Mouse (Mus musculus): ENCODE data around the gene Dohh. TPM values are rescaled to one million over a fixed set of nuclear protein-coding genes. Genes with fewer than 3 reads are reported as not detected.

Dohh gene
- polyA plus RNA-seq, 1 experiment from 2014 or later = 74.3 TPM

DNA sequence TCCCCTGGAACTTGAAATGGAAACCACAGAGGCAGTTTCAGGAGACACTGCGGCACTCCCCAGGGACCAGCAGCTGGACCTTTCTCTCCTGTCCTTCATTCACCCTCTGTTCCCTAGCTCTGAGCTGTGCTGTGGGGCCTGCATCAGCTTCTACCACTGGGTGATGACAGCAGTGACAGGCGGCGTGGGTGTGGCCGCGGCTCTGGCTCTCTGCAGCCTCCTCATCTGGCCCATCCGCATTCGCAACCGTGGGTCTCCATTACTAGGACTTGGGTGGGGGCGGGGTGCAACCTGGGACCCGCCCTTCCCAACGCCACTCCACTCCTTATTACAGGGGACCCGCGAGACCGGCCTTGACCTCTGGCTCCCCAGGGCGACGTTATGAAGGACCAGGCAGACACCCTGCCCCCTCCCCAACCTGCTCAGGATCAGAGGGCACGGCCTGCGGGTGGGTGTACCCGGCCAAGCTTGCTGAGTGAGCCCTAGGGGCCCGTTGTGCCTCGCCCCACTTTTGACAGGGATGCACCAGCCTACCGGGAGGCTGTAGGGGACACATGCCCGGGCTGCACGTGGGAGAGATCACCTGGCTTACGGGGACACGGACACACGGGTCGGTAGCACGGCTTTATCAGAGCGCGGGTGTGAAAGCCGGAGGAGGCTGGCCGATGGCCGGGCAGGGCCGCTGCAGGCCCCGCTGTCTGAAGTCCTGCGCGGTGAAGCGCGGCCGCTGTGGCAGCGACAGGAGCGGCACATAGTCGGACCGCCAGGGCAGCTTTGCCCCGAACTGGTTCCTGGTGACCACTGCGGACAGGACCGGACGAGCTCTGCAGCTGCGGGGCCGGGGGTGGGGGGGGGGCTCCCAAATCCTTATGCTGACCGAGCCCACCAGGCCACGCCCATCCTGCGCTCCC lies 20.5 kb upstream of the Dohh start:
- Histone ChIP-seq H3K4me1 (replicated peaks; ENCODE audit: insufficient read depth, low read length) (peaks cover 23% of the 10 kb centered on the region), H3K4me3 (replicated peaks; ENCODE audit: low read depth, low read length) (peak overlapping the region; percentile 12), H3K9me3 (replicated peaks; ENCODE audit: low read length) (no peaks in the 10 kb centered on the region), H3K27me3 (ENCODE audit: insufficient read depth, low read length) (no peaks in the 10 kb centered on the region), H3K4me2 (ENCODE audit: low read length) (peak overlapping the region; percentile 52), H3K27ac (no peak overlapping the region), H3K9ac (ENCODE audit: low read depth, low read length) (peak overlapping the region; percentile 29; the same call in 1 of the 2 replicates), H3K36me3 (ENCODE audit: insufficient read depth, low read length) (peaks cover 20% of the 10 kb centered on the region)
- ATAC-seq (replicated peaks; ENCODE audit: low FRiP score, low read depth) = peak; percentile 10; the same call in 1 of the 2 replicates
- no peak for TF ChIP-seq CTCF (IDR thresholded peaks at IDR 0.05; ENCODE audit: low read depth)
- 10% methylated on average over 54 of the region's 54 CpGs for WGBS
- no peak for DNase-seq (ENCODE audit: low spot score)

DNA sequence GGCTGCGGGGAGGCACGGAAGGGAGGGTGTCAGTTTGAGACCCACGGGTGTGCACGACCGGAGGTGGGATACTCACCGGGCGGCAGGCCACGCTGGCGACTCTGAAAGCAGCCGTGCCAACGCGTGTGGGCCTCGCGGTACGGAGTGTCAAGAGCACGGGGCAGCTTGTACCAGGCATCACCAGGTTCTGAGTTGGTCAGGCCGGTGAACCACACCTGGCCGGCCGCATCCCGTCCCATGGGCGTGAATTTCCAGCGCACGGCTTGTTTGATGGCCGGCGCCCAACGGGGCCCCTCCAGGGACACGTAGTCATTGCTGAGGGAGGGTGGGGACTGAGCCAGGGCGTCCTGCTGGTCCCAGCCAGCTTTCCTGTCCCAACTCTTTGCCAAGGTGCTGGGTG lies 19.6 kb upstream of the Dohh start:
- H3K36me3 ChIP-seq (ENCODE audit: insufficient read depth, low read length) = peaks cover 30% of the 10 kb centered on the region
- 9% methylated on average over 28 of the region's 28 CpGs for WGBS
- no peak overlapping the region for H3K27ac ChIP-seq
- H3K27me3 ChIP-seq (ENCODE audit: insufficient read depth, low read length) = no peaks in the 10 kb centered on the region
- H3K4me2 ChIP-seq (ENCODE audit: low read length) = peak overlapping the region; percentile 52
- no peaks in the 10 kb centered on the region for H3K9me3 ChIP-seq (replicated peaks; ENCODE audit: low read length)
- DNase-seq (ENCODE audit: low spot score) = no peak
- ATAC-seq (replicated peaks; ENCODE audit: low FRiP score, low read depth) = no peak
- no peak for TF ChIP-seq CTCF (IDR thresholded peaks at IDR 0.05; ENCODE audit: low read depth)
- H3K4me1 ChIP-seq (replicated peaks; ENCODE audit: insufficient read depth, low read length) = peaks cover 18% of the 10 kb centered on the region
- peak overlapping the region; percentile 39; the same call in 1 of the 2 replicates for H3K9ac ChIP-seq (ENCODE audit: low read depth, low read length)
- peak overlapping the region; percentile 12 for H3K4me3 ChIP-seq (replicated peaks; ENCODE audit: low read depth, low read length)

DNA sequence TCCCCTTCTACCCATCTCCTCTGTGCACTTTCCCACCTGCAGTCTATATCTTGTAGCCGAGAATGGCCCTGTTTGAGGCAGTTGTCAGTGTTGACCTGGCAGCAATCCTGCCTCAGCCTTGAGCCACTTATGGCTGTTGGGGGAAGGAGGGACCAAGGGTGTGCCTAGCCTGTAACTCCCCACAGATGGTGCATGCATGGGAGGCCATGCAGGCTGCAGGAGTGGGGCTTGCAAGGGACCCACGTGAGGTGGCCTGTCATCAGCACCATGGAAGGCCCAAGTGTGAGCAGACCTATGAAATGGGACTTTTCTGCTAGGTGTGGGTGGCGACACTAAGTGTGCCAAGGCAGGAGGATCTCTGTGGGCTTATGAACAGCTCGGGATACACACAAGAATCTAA lies 19.2 kb upstream of the Dohh start:
- DNase-seq (ENCODE audit: low spot score) = no peak
- H3K27ac ChIP-seq = no peak overlapping the region
- no peaks in the 10 kb centered on the region for H3K9me3 ChIP-seq (replicated peaks; ENCODE audit: low read length)
- ATAC-seq (replicated peaks; ENCODE audit: low FRiP score, low read depth) = no peak
- H3K4me1 ChIP-seq (replicated peaks; ENCODE audit: insufficient read depth, low read length) = peaks cover 18% of the 10 kb centered on the region
- H3K9ac ChIP-seq (ENCODE audit: low read depth, low read length) = peak overlapping the region; percentile 39; the same call in 1 of the 2 replicates
- no peak for TF ChIP-seq CTCF (IDR thresholded peaks at IDR 0.05; ENCODE audit: low read depth)
- 42% methylated on average over 4 of the region's 4 CpGs for WGBS
- peak overlapping the region; percentile 52; the same call in 1 of the 2 replicates for H3K4me2 ChIP-seq (ENCODE audit: low read length)
- H3K27me3 ChIP-seq (ENCODE audit: insufficient read depth, low read length) = no peaks in the 10 kb centered on the region
- H3K4me3 ChIP-seq (replicated peaks; ENCODE audit: low read depth, low read length) = no peak overlapping the region
- peaks cover 34% of the 10 kb centered on the region for H3K36me3 ChIP-seq (ENCODE audit: insufficient read depth, low read length)

DNA sequence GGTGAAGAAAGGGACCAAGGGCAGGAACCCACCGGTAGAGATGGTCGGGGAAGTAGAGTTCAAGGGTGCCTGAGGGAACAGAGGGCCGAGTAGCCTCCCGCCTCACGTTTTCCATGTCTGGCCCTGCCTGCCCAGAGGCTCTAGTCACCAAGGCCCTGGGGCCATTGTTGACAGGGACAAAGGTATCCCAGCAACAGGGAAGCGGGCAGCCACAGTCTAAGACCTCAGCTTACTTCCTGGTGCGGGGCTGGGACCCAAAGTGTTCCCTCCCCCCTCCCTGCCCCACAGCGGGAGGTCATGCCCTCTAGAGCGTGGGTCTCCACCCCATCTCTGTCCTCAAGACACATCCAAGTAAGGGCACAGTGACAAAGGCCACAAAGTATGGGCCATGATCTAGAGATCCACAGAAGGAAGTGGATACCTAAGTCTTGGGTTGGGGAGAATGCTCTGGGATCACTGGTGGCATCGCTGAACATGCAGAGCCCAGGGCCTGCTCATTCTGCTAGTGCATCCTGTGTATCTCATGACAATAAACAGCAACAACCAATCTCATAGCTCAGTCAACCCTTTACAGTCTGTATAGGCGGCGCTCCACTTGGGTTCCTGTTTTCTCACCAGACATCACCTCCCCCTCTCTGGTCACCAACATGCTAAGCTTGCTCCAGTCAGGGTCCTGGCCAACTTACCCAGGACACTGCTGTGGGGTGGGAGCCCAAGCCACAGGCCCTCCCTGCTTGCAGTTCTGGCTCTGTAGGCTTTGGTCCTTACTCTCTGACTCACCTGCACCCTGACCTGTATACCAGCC lies 18.4 kb upstream of the Dohh start, which contains the start of gene 4930404N11Rik:
TSS of gene 4930404N11Rik (minus strand) at position 145 of the 805 bp plus-strand sequence.
- peaks cover 18% of the 10 kb centered on the region for H3K4me1 ChIP-seq (replicated peaks; ENCODE audit: insufficient read depth, low read length)
- peak within 1 kb of the TSS; percentile 39; the same call in 1 of the 2 replicates for H3K9ac ChIP-seq (ENCODE audit: low read depth, low read length)
- WGBS = 45% methylated on average over 12 of the region's 12 CpGs
- H3K4me2 ChIP-seq (ENCODE audit: low read length) = peak within 1 kb of the TSS; percentile 52
- H3K4me3 ChIP-seq (replicated peaks; ENCODE audit: low read depth, low read length) = no peak within 1 kb of the TSS; the same call in 1 of the 2 replicates
- H3K36me3 ChIP-seq (ENCODE audit: insufficient read depth, low read length) = peaks cover 41% of the 10 kb centered on the region
- DNase-seq (ENCODE audit: low spot score) = no peak
- ATAC-seq (replicated peaks; ENCODE audit: low FRiP score, low read depth) = no peak; the same call in 1 of the 2 replicates
- H3K27me3 ChIP-seq (ENCODE audit: insufficient read depth, low read length) = no peaks in the 10 kb centered on the region
- H3K27ac ChIP-seq = no peak within 1 kb of the TSS
- H3K9me3 ChIP-seq (replicated peaks; ENCODE audit: low read length) = no peaks in the 10 kb centered on the region
- TF ChIP-seq CTCF (IDR thresholded peaks at IDR 0.05; ENCODE audit: low read depth) = no peak

DNA sequence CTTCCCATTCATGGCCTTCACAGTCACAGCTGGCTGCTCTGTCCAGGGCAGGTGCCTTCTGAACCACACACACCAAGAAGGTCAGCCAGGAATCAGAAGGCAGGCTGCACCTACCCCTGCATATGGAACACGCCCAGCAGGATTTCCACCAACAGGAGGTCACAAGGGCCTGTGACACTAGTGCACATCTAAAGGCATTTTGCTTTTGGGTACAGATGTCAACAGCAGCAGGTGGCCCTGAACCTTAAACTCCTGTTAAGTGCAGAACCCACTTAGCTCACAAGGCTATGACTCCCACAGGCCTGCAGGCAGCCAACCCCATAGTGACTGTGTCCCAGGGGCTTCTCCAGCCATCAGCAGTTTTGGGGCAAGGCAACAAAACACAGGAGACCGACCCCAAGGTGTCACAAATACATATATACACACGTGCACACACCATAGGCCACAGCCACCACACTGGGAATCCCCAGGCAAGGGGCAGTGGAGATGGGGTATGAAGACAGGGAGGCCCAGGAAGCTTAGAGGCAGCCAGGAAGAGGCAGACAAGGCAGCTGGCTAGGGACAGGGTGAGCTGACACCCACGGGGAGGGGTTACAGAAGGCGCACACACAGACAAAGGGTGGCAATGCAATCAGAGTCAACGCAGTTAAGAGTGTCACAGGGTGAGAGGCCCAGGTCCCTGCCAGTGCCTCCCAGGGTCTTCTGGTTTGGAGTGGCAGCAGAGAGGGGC lies 17.6 kb upstream of the Dohh start:
- no peak overlapping the region for H3K4me2 ChIP-seq (ENCODE audit: low read length)
- DNase-seq (ENCODE audit: low spot score) (no peak), ATAC-seq (replicated peaks; ENCODE audit: low FRiP score, low read depth) (peak; percentile 19; the same call in 1 of the 2 replicates)
- H3K9ac ChIP-seq (ENCODE audit: low read depth, low read length) = no peak overlapping the region
- peaks cover 18% of the 10 kb centered on the region for H3K4me1 ChIP-seq (replicated peaks; ENCODE audit: insufficient read depth, low read length)
- H3K4me3 ChIP-seq (replicated peaks; ENCODE audit: low read depth, low read length) = no peak overlapping the region
- no peak for TF ChIP-seq CTCF (IDR thresholded peaks at IDR 0.05; ENCODE audit: low read depth)
- 72% methylated on average over 6 of the region's 6 CpGs for WGBS
- no peak overlapping the region for H3K27ac ChIP-seq
- H3K36me3 ChIP-seq (ENCODE audit: insufficient read depth, low read length) = peaks cover 49% of the 10 kb centered on the region
- no peaks in the 10 kb centered on the region for H3K27me3 ChIP-seq (ENCODE audit: insufficient read depth, low read length)
- no peaks in the 10 kb centered on the region for H3K9me3 ChIP-seq (replicated peaks; ENCODE audit: low read length)
